Mouse (Mus musculus) spleen, adult 2 months (tissue): ENCODE measurements around the gene Mrpl48. TPM values are rescaled to one million over a fixed set of nuclear protein-coding genes. Genes with fewer than 3 reads are reported as not detected.

ENCODE experiments used
- DNase-seq, 2 experiments: peaks; one replicate each; pipeline versions ENCODE4 v3.0.0 to v3.0.0-alpha.2; 2012 to 2021; ENCODE audit warnings: low spot score in 2 of 2, low read depth in 1 of 2
- H3K27ac ChIP-seq: fragments of 200-500 bp; 2 replicates; pipeline ENCODE4 v1.5.1; 2012; ENCODE audit warnings: low read length, inconsistent platforms; ENCODE audit not compliant: insufficient read depth
- H3K27me3 ChIP-seq: fragments of 200-500 bp; 2 replicates; pipeline ENCODE4 v1.6.1; 2012; ENCODE audit warnings: mild to moderate bottlenecking, moderate library complexity, low read length, inconsistent platforms; ENCODE audit not compliant: control insufficient read depth, insufficient read depth
- H3K36me3 ChIP-seq: fragments of 200-500 bp; 2 replicates; pipeline ENCODE4 v1.6.1; 2012; ENCODE audit warnings: mild to moderate bottlenecking, low read length, inconsistent platforms; ENCODE audit not compliant: control insufficient read depth, insufficient read depth
- H3K4me1 ChIP-seq: fragments of 200-500 bp; 2 replicates; pipeline ENCODE4 v1.6.1; 2011; ENCODE audit warnings: inconsistent platforms; ENCODE audit not compliant: control insufficient read depth, insufficient read depth, insufficient read length
- H3K4me3 ChIP-seq: fragments of 200-500 bp; 2 replicates; pipeline ENCODE4 v1.5.1; 2011; ENCODE audit warnings: mild to moderate bottlenecking, inconsistent platforms; ENCODE audit not compliant: insufficient read depth, insufficient read length; ENCODE audit errors: extremely low read depth
- CTCF ChIP-seq: fragments of 200-500 bp; IDR thresholded peaks from 2 replicates; pipeline ENCODE4 v1.5.1; 2011; ENCODE audit warnings: mild to moderate bottlenecking, inconsistent platforms; ENCODE audit not compliant: insufficient read depth, insufficient read length, insufficient replicate concordance; ENCODE audit errors: extremely low read depth
- POLR2A ChIP-seq: fragments of 200-500 bp; IDR thresholded peaks from 2 replicates; pipeline ENCODE4 v1.6.1; 2011; ENCODE audit warnings: low read depth, low read length, inconsistent platforms
- WGBS: fragments of 180-500 bp; shearing (Covaris S2); methylation state at CpG from one replicate; pipeline ENCODE4 v1.1.7; 2018; 5-methylcytosine and 5-hydroxymethylcytosine counted together
- polyA plus RNA-seq: library from polyadenylated mRNA; depleted of rRNA; stranded (reverse); fragments of >200 nt; gene quantifications from 2 replicates; pipeline ENCODE4 v1.2.3, GENCODE M21; 2012

Mrpl48 gene
- polyA plus RNA-seq, 1 experiment = 4.3 TPM

- Histone ChIP-seq H3K4me1 (no peaks in the 10 kb centered on the region), H3K4me3 (no peak overlapping the region), H3K27ac (no peak overlapping the region), H3K27me3 (no peaks in the 10 kb centered on the region), H3K36me3 (no peaks in the 10 kb centered on the region)
- DNase-seq = no peak
- no peak for TF ChIP-seq CTCF
- no peak for TF ChIP-seq POLR2A
- 89% methylated on average over 8 of the region's 8 CpGs for WGBS
Measured at GRCm38 (mm10) chr7:100649826-100650225, 41.7 kb upstream of the Mrpl48 start.

- Histone ChIP-seq H3K27me3 (no peaks in the 10 kb centered on the region), H3K4me1 (no peaks in the 10 kb centered on the region), H3K36me3 (no peaks in the 10 kb centered on the region), H3K4me3 (no peak overlapping the region), H3K27ac (no peak overlapping the region)
- DNase-seq = no peak
- TF ChIP-seq POLR2A (no peak), CTCF (no peak)
- WGBS = 79% methylated on average over 4 of the region's 4 CpGs
Measured at GRCm38 (mm10) chr7:100649095-100649494, 41.0 kb upstream of the Mrpl48 start.

GRCm38 (mm10) chr7:100645147-100645546, 37.0 kb upstream of the Mrpl48 start:
- TF ChIP-seq CTCF = peak; percentile 17; the same call in 1 of the 2 replicates
- TF ChIP-seq POLR2A = no peak
- 23% methylated on average over 3 of the region's 3 CpGs for WGBS
- no peaks in the 10 kb centered on the region; the same call in 1 of the 2 replicates for H3K36me3 ChIP-seq
- no peak overlapping the region for H3K27ac ChIP-seq
- no peaks in the 10 kb centered on the region for H3K27me3 ChIP-seq
- DNase-seq = peak in 1 of 2 experiments; percentile 10
- H3K4me1 ChIP-seq = no peaks in the 10 kb centered on the region
- no peak overlapping the region for H3K4me3 ChIP-seq

GRCm38 (mm10) chr7:100642413-100642812, 34.3 kb upstream of the Mrpl48 start:
- H3K27me3 ChIP-seq = no peaks in the 10 kb centered on the region
- no peaks in the 10 kb centered on the region for H3K4me1 ChIP-seq
- TF ChIP-seq POLR2A (no peak), CTCF (no peak)
- peaks cover 4% of the 10 kb centered on the region for H3K36me3 ChIP-seq
- WGBS = 90% methylated on average over 4 of the region's 4 CpGs
- no peak overlapping the region for H3K27ac ChIP-seq
- no peak for DNase-seq
- H3K4me3 ChIP-seq = no peak overlapping the region

- Histone ChIP-seq H3K27me3 (no peaks in the 10 kb centered on the region), H3K4me3 (no peak overlapping the region), H3K27ac (no peak overlapping the region), H3K36me3 (peaks cover 7% of the 10 kb centered on the region), H3K4me1 (no peaks in the 10 kb centered on the region)
- WGBS = 3% methylated on average over 1 of the region's 1 CpGs
- TF ChIP-seq CTCF (peak; percentile 45; the same call in 1 of the 2 replicates), POLR2A (no peak)
- peak in 1 of 2 experiments; percentile 13 for DNase-seq
Measured at GRCm38 (mm10) chr7:100637657-100638056, 29.6 kb upstream of the Mrpl48 start.

GRCm38 (mm10) chr7:100624538-100624937, 16.4 kb upstream of the Mrpl48 start:
- Histone ChIP-seq H3K4me1 (no peaks in the 10 kb centered on the region), H3K27ac (no peak overlapping the region)
- 70% methylated on average over 3 of the region's 3 CpGs for WGBS

GRCm38 (mm10) chr7:100622277-100622676, 14.2 kb upstream of the Mrpl48 start:
- Histone ChIP-seq H3K4me3 (no peak overlapping the region), H3K27me3 (no peaks in the 10 kb centered on the region), H3K27ac (no peak overlapping the region), H3K4me1 (no peaks in the 10 kb centered on the region), H3K36me3 (no peaks in the 10 kb centered on the region)
- peak; percentile 21; the same call in 1 of the 2 replicates for TF ChIP-seq CTCF
- no peak for TF ChIP-seq POLR2A
- no peak for DNase-seq
- WGBS = 70% methylated on average over 2 of the region's 2 CpGs

More at GRCm38 (mm10) chr7:100624538-100624937, 16.4 kb upstream of the Mrpl48 start:
- DNase-seq = no peak
- Histone ChIP-seq H3K36me3 (peaks cover under 1% of the 10 kb centered on the region; the same call in 1 of the 2 replicates), H3K4me3 (no peak overlapping the region), H3K27me3 (no peaks in the 10 kb centered on the region)
- no peak for TF ChIP-seq POLR2A
- TF ChIP-seq CTCF = no peak
